Mouse (Mus musculus) thymus, adult 2 months (tissue): ENCODE results near the gene Tagln2.

Source experiments
- CTCF ChIP-seq: fragments of 200-500 bp; IDR thresholded peaks from 2 replicates; pipeline ENCODE4 v1.5.1; 2012; ENCODE audit warnings: mild to moderate bottlenecking, control low read depth, low read length, moderate library complexity, borderline replicate concordance; ENCODE audit not compliant: control insufficient read depth, poor library complexity, insufficient read depth; ENCODE audit errors: extremely low read depth
- POLR2A ChIP-seq: fragments of 200-500 bp; IDR thresholded peaks from 2 replicates; pipeline ENCODE4 v1.6.1; 2012; ENCODE audit warnings: mild to moderate bottlenecking, low read length, control low read depth, moderate library complexity; ENCODE audit not compliant: control insufficient read depth, poor library complexity, insufficient read depth; ENCODE audit errors: extremely low read depth

DNA sequence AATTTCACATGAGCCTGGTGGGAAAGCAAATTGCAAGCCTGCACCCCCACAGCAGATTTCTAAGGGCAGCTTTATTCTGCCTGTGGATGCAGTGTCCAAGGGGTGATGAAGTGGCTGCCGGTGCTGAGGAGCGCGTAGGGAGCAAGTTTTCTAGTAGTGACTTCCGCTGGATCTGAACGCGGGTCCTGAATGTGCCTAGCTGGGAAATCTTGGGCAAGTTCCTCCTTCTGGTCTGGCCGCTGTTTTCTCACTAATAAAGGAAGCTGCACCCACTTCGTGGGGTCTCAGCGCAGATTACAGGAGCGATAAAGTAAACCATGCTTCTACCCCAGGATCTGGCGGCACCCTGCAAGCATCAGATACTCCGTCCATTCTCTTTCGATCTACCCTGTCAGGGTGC, 18.7 kb upstream of the Tagln2 start:
- TF ChIP-seq CTCF, result no peak
- TF ChIP-seq POLR2A, result no peak
